Mouse (Mus musculus) G1E (cell line): ENCODE results near the gene Lamb2. TPM values are rescaled to one million over a fixed set of nuclear protein-coding genes. Genes with fewer than 3 reads are reported as not detected.

Source experiments
- ATAC-seq: 2 replicates; pipeline ENCODE4 v1.8.0; 2016; ENCODE audit warnings: mild to moderate bottlenecking; ENCODE audit not compliant: insufficient number of reproducible peaks, poor library complexity, low FRiP score, severe bottlenecking; ENCODE audit errors: extremely low read depth
- DNase-seq: peaks from one replicate; pipeline ENCODE4 v3.0.0; 2012; ENCODE audit warnings: low spot score
- H3K27me3 ChIP-seq: 2 replicates; pipeline ENCODE4 v1.6.1; 2012; ENCODE audit warnings: mild to moderate bottlenecking, low read length, inconsistent platforms; ENCODE audit not compliant: insufficient read depth
- H3K36me3 ChIP-seq: replicated peaks from 2 replicates; pipeline ENCODE3; 2012; ENCODE audit warnings: mild to moderate bottlenecking, inconsistent platforms
- H3K4me1 ChIP-seq: 2 replicates; pipeline ENCODE4 v1.6.1; 2012; ENCODE audit warnings: low read depth, low read length, inconsistent platforms, mixed read lengths; ENCODE audit not compliant: insufficient read depth
- H3K4me3 ChIP-seq: 2 replicates; pipeline ENCODE4 v1.5.1; 2012; ENCODE audit warnings: low read depth, mild to moderate bottlenecking, inconsistent platforms, low read length, moderate library complexity, mixed read lengths
- H3K9me3 ChIP-seq: replicated peaks from 2 replicates; pipeline ENCODE4 v1.6.1; 2012; ENCODE audit warnings: inconsistent platforms
- CTCF ChIP-seq: IDR thresholded peaks from 2 replicates; pipeline ENCODE4 v1.5.1; 2012; ENCODE audit warnings: low read depth, low read length, inconsistent platforms, mixed read lengths
- GATA1 ChIP-seq: IDR thresholded peaks from 2 replicates; pipeline ENCODE4 v1.6.1; 2012; ENCODE audit warnings: borderline replicate concordance, low read length, inconsistent platforms, mixed read lengths
- GATA2 ChIP-seq: IDR thresholded peaks from 2 replicates; pipeline ENCODE4 v1.6.1; 2012; ENCODE audit warnings: low read depth, low read length, inconsistent platforms, borderline replicate concordance
- POLR2AphosphoS5 ChIP-seq: IDR thresholded peaks from 2 replicates; pipeline ENCODE4 v1.6.1; 2012; ENCODE audit warnings: low read depth, low read length, inconsistent platforms; ENCODE audit not compliant: insufficient replicate concordance
- TAL1 ChIP-seq: conservative IDR thresholded peaks from 2 replicates; pipeline ENCODE4 v1.6.1; 2012; ENCODE audit warnings: low read depth, low read length, inconsistent platforms, mixed read lengths
- polyA plus RNA-seq: library from polyadenylated mRNA; stranded (reverse); fragments of >175 nt; gene quantifications from 2 replicates; pipeline ENCODE4 v1.2.3, GENCODE M21; 2012
- total RNA-seq, 2 experiments: library from RNA; stranded (forward) in 1 of 2; stranded (reverse) in 1 of 2; fragments of 200-1000 nt in 1 of 2; fragments of >200 nt in 1 of 2; fragmentation: Nextera tagmentation in 1 of 2; gene quantifications; 2 replicates each; pipeline ENCODE4 v1.2.3; 2014 to 2017

Lamb2 gene
- total and polyA plus RNA-seq, 3 experiments: 0.07 to 0.15 (median 0.11) TPM

- H3K27me3 ChIP-seq: peaks cover 4% of the 10 kb centered on the region
- peaks cover 23% of the 10 kb centered on the region for H3K36me3 ChIP-seq
- no peak for TF ChIP-seq CTCF
- TF ChIP-seq POLR2AphosphoS5: no peak
- TF ChIP-seq GATA1: no peak
- TF ChIP-seq TAL1: no peak
- TF ChIP-seq GATA2: no peak
- DNase-seq: no peak
- no peaks in the 10 kb centered on the region for H3K9me3 ChIP-seq
- no peaks in the 10 kb centered on the region for H3K4me1 ChIP-seq
- H3K4me3 ChIP-seq: no peak overlapping the region
- no peak for ATAC-seq
Observed at GRCm38 (mm10) chr9:108469430-108469829, 10.1 kb upstream of the Lamb2 start.

- no peaks in the 10 kb centered on the region for H3K4me1 ChIP-seq
- TF ChIP-seq GATA2 (no peak), CTCF (no peak), GATA1 (no peak), POLR2AphosphoS5 (no peak), TAL1 (no peak)
- peaks cover 19% of the 10 kb centered on the region for H3K36me3 ChIP-seq
- no peak overlapping the region for H3K4me3 ChIP-seq
- no peaks in the 10 kb centered on the region for H3K9me3 ChIP-seq
- ATAC-seq (no peak), DNase-seq (no peak)
- H3K27me3 ChIP-seq: peaks cover 5% of the 10 kb centered on the region
Observed at GRCm38 (mm10) chr9:108469845-108470244, 9.7 kb upstream of the Lamb2 start.

GRCm38 (mm10) chr9:108474528-108474927, 5.0 kb upstream of the Lamb2 start:
- H3K4me3 ChIP-seq: no peak overlapping the region
- no peak for ATAC-seq
- no peaks in the 10 kb centered on the region for H3K36me3 ChIP-seq
- H3K9me3 ChIP-seq: no peaks in the 10 kb centered on the region
- H3K27me3 ChIP-seq: peaks cover 32% of the 10 kb centered on the region
- TF ChIP-seq TAL1: no peak
- no peak for TF ChIP-seq CTCF
- TF ChIP-seq GATA1: no peak
- TF ChIP-seq POLR2AphosphoS5: no peak
- no peak for TF ChIP-seq GATA2
- peaks cover 10% of the 10 kb centered on the region for H3K4me1 ChIP-seq
- DNase-seq: no peak

- H3K4me1 ChIP-seq: peaks cover 19% of the 10 kb centered on the region
- peaks cover 70% of the 10 kb centered on the region for H3K27me3 ChIP-seq
- DNase-seq: no peak
- H3K36me3 ChIP-seq: no peaks in the 10 kb centered on the region
- H3K9me3 ChIP-seq: no peaks in the 10 kb centered on the region
- TF ChIP-seq CTCF: no peak
- TF ChIP-seq GATA1: no peak
- no peak for TF ChIP-seq GATA2
- no peak for TF ChIP-seq TAL1
- no peak for TF ChIP-seq POLR2AphosphoS5
- peak overlapping the region; percentile 44; the same call in 1 of the 2 replicates for H3K4me3 ChIP-seq
- no peak for ATAC-seq
Observed at GRCm38 (mm10) chr9:108478638-108479156, 839 bp upstream of the Lamb2 start.

GRCm38 (mm10) chr9:108479241-108479640, 295 bp upstream of the Lamb2 start:
- no peaks in the 10 kb centered on the region for H3K36me3 ChIP-seq
- H3K4me3 ChIP-seq: peak overlapping the region; percentile 44; the same call in 1 of the 2 replicates
- ATAC-seq: no peak
- H3K9me3 ChIP-seq: no peaks in the 10 kb centered on the region
- H3K4me1 ChIP-seq: peaks cover 22% of the 10 kb centered on the region
- DNase-seq: no peak
- no peak for TF ChIP-seq GATA2
- no peak for TF ChIP-seq GATA1
- no peak for TF ChIP-seq POLR2AphosphoS5
- TF ChIP-seq CTCF: no peak
- TF ChIP-seq TAL1: no peak
- peaks cover 73% of the 10 kb centered on the region for H3K27me3 ChIP-seq

- no peak for TF ChIP-seq GATA1
- no peak for TF ChIP-seq POLR2AphosphoS5
- no peak for TF ChIP-seq TAL1
- TF ChIP-seq GATA2: no peak
- no peak for TF ChIP-seq CTCF
- peaks cover 81% of the 10 kb centered on the region for H3K27me3 ChIP-seq
- no peak for DNase-seq
- H3K4me1 ChIP-seq: peaks cover 22% of the 10 kb centered on the region
- no peak overlapping the region for H3K4me3 ChIP-seq
- no peaks in the 10 kb centered on the region for H3K36me3 ChIP-seq
- no peaks in the 10 kb centered on the region for H3K9me3 ChIP-seq
- no peak for ATAC-seq
Observed at GRCm38 (mm10) chr9:108480813-108481519, 1.4 kb downstream of the Lamb2 start.
